Mouse (Mus musculus) liver, adult 2 months (tissue): ENCODE data around the gene Gm20604. TPM values are rescaled to one million over a fixed set of nuclear protein-coding genes. Genes with fewer than 3 reads are reported as not detected.

Source experiments
- DNase-seq: peaks from one replicate; pipeline ENCODE4 v3.0.0-alpha.2; 2011; ENCODE audit warnings: low read depth, low spot score; ENCODE audit errors: extremely low read depth
- H3K27ac ChIP-seq: fragments of 200-500 bp; replicated peaks from 2 replicates; pipeline ENCODE4 v1.5.1; 2012; ENCODE audit warnings: low read depth, mild to moderate bottlenecking, control low read depth, inconsistent platforms, low read length; ENCODE audit not compliant: insufficient read depth
- H3K27me3 ChIP-seq: fragments of 200-500 bp; 2 replicates; pipeline ENCODE4 v1.6.1; 2012; ENCODE audit warnings: mild to moderate bottlenecking, moderate library complexity, low read length, inconsistent platforms; ENCODE audit not compliant: control insufficient read depth, insufficient read depth
- H3K36me3 ChIP-seq: fragments of 200-500 bp; 2 replicates; pipeline ENCODE4 v1.6.1; 2012; ENCODE audit warnings: low read length, inconsistent platforms; ENCODE audit not compliant: control insufficient read depth, insufficient read depth
- H3K4me1 ChIP-seq: fragments of 200-500 bp; 2 replicates; pipeline ENCODE4 v1.6.1; 2011; ENCODE audit warnings: low read length; ENCODE audit not compliant: control insufficient read depth, insufficient read depth
- H3K4me3 ChIP-seq: fragments of 200-500 bp; 2 replicates; pipeline ENCODE4 v1.5.1; 2011; ENCODE audit warnings: low read depth, mild to moderate bottlenecking, control low read depth, low read length, moderate library complexity; ENCODE audit not compliant: insufficient read depth
- H3K79me2 ChIP-seq: fragments of 200-500 bp; 2 replicates; pipeline ENCODE4 v1.6.1; 2012; ENCODE audit warnings: inconsistent platforms, mild to moderate bottlenecking, low read length, moderate library complexity; ENCODE audit not compliant: control insufficient read depth, insufficient read depth
- H3K9ac ChIP-seq: fragments of 200-500 bp; 2 replicates; pipeline ENCODE4 v1.6.1; 2012; ENCODE audit warnings: low read depth, mild to moderate bottlenecking, control low read depth, inconsistent platforms, low read length
- CTCF ChIP-seq: fragments of 200-500 bp; IDR thresholded peaks from 2 replicates; pipeline ENCODE4 v1.5.1; 2011; ENCODE audit warnings: low read depth, low read length, control low read depth
- POLR2A ChIP-seq: fragments of 200-500 bp; IDR thresholded peaks from 2 replicates; pipeline ENCODE4 v1.6.1; 2011; ENCODE audit warnings: low read length, control low read depth; ENCODE audit not compliant: insufficient read depth; ENCODE audit errors: extremely low read depth
- WGBS: fragments of 180-500 bp; shearing (Covaris S2); methylation state at CpG from one replicate; pipeline ENCODE4 v1.1.7; 2018; 5-methylcytosine and 5-hydroxymethylcytosine counted together
- polyA plus RNA-seq: library from polyadenylated mRNA; depleted of rRNA; stranded (reverse); fragments of >200 nt; gene quantifications from 2 replicates; pipeline ENCODE4 v1.2.3, GENCODE M21; 2012
- total RNA-seq: library from RNA; depleted of rRNA; stranded (reverse); fragments of >200 nt; gene quantifications from 2 replicates; pipeline ENCODE4 v1.2.3, GENCODE M21; 2014

Gene Gm20604
- total and polyA plus RNA-seq, 2 experiments, result 0.94 to 1.8 TPM

DNA sequence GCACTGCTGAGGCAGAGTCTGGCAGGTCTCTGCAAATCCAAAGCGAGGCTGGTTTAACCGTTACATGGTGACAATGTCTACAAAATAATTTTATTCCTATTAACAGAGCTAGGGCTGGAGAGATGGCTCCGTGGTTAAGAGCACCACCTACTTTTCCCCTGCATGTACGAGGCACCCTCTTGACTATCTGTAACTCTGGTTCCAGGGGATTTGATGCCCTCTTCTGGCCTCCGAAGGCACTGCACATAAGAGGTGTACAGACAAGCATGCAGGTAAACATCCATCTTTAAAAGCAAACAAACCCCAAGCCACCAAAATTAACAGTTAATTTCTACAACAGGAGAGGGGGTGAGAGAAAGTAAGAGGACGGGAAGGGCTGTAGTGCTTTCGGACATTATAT, 2.2 kb downstream of the Gm20604 start:
- H3K27ac ChIP-seq, result no peak overlapping the region

DNA sequence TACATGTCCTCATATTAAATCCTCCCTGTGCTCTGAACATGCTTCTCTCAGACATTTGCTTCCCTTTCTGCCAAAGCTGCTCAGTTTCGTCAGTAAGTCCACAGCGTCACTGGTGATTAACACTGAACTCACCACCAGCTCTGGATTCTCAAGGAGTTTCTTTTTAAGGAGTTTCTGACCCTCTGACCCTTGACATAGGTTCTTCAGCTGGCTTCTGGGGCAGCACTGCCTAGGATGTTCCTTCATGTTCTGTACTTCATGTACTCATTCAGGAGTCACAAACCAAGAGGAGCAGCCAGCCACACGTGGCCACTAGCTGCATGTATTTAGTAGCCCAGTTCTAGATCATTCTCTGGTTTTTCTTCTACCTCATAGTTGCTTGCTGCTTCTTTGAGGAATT, 10.2 kb downstream of the Gm20604 start:
- Histone ChIP-seq H3K4me3 (no peak overlapping the region), H3K79me2 (peaks cover 7% of the 10 kb centered on the region; the same call in 1 of the 2 replicates), H3K4me1 (peaks cover 11% of the 10 kb centered on the region), H3K27ac (0 out of 2 replicates have a peak overlapping the region, but pooled peaks have one; percentile 29), H3K9ac (no peak overlapping the region), H3K27me3 (no peaks in the 10 kb centered on the region), H3K36me3 (peaks cover 3% of the 10 kb centered on the region)
- WGBS, result 83% methylated on average over 3 of the region's 3 CpGs
- no peak for DNase-seq
- TF ChIP-seq CTCF (no peak), POLR2A (no peak)

More for the DNA sequence above, 2.2 kb downstream of the Gm20604 start:
- Histone ChIP-seq H3K4me1 (peaks cover 10% of the 10 kb centered on the region; the same call in 1 of the 2 replicates), H3K27me3 (no peaks in the 10 kb centered on the region), H3K36me3 (no peaks in the 10 kb centered on the region), H3K79me2 (peaks cover 11% of the 10 kb centered on the region; the same call in 1 of the 2 replicates), H3K4me3 (no peak overlapping the region), H3K9ac (no peak overlapping the region)
- DNase-seq, result no peak
- 76% methylated on average over 7 of the region's 7 CpGs for WGBS
- TF ChIP-seq CTCF (peak; percentile 30; the same call in 1 of the 2 replicates), POLR2A (no peak)

DNA sequence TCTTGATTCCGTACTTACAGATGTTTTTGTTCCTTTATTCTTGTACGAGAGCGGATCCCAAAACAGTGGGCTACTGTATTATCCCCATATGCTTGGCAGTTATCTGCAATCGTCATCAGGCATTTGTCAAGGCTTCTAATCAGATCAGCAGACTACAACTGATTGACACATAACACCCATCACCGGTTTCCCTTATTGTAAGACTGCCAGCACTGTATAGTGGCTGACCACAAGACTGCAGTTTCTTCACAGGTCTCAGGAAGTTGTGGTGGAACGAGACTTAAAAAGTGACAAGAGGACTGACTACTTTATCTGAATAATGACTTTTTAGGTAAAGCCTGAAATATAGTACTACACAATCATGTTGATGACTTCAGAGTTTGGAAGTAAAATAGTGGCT, 13.6 kb downstream of the Gm20604 start:
- peaks cover 16% of the 10 kb centered on the region for H3K4me1 ChIP-seq
- no peak overlapping the region for H3K9ac ChIP-seq
- TF ChIP-seq POLR2A (no peak), CTCF (no peak)
- 65% methylated on average over 6 of the region's 6 CpGs for WGBS
- no peak for DNase-seq
- H3K79me2 ChIP-seq, result peaks cover 7% of the 10 kb centered on the region; the same call in 1 of the 2 replicates
- no peaks in the 10 kb centered on the region for H3K27me3 ChIP-seq
- H3K36me3 ChIP-seq, result peaks cover 3% of the 10 kb centered on the region
- H3K4me3 ChIP-seq, result no peak overlapping the region
- no peak overlapping the region for H3K27ac ChIP-seq

DNA sequence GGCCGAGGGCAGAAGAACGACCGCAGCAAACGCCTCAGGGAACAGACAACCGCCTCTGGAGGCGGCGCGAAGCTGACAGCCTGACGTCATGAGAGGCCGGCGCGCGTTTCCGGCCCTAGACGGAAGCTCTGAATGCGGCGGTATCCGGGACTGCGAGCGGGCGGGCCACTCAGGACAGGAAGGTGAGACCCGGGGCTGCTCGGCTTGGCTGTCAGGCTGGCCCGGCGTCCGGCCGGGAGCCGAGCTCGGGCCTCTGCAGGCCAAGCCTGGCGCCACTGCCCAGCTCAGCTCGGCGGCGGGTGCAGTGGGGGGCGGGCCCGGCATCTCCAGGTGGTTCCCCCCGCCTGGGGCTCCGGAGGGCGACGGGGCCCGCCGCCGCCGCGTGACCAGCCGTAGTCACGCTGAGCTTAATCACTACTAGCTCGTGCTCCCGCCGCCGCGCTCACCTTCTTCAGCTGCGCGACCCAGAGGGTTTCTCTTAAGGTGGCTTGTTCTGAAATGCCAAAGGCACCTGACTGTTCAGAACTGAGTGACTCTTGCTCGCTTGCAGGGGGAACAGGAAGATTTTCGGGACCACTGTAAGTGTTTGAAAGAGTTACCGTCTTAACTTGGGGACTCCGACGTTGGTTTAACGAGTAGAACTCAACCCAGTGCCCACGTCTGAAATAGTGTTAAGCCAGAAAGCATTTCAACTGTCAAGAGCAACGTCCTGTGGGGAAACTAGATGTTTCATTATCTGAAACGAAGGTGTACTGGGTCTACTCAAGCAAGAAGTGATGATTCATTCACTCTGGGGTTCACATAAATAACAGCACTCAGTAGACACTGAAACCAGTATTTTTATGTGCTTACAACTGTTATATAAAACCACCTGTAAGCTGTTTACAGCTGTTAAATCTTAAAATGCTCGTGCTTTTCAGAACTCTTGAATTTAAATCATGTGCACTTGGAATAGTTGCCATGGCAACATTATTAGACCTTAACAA, 14.6 kb downstream of the Gm20604 start, which contains the start of the genes Moap1 and Tmem251:
Gene Moap1 (minus strand): TSS at position 73 of the 986 bp plus-strand sequence.
Gene Tmem251 (plus strand): TSS at position 174 of the 986 bp plus-strand sequence.
- H3K27ac ChIP-seq, result peak within 1 kb of the TSS; percentile 82
- H3K79me2 ChIP-seq, result peaks cover 3% of the 10 kb centered on the region; the same call in 1 of the 2 replicates
- no peak for TF ChIP-seq CTCF
- peak; percentile 41; the same call in 1 of the 2 replicates for TF ChIP-seq POLR2A
- peaks cover 3% of the 10 kb centered on the region for H3K36me3 ChIP-seq
- peak within 1 kb of the TSS; percentile 94 for H3K9ac ChIP-seq
- peak; percentile 72 for DNase-seq
- H3K27me3 ChIP-seq, result no peaks in the 10 kb centered on the region
- peak within 1 kb of the TSS; percentile 96 for H3K4me3 ChIP-seq
- H3K4me1 ChIP-seq, result peaks cover 13% of the 10 kb centered on the region
- WGBS, result under 1% methylated on average over 63 of the region's 63 CpGs

DNA sequence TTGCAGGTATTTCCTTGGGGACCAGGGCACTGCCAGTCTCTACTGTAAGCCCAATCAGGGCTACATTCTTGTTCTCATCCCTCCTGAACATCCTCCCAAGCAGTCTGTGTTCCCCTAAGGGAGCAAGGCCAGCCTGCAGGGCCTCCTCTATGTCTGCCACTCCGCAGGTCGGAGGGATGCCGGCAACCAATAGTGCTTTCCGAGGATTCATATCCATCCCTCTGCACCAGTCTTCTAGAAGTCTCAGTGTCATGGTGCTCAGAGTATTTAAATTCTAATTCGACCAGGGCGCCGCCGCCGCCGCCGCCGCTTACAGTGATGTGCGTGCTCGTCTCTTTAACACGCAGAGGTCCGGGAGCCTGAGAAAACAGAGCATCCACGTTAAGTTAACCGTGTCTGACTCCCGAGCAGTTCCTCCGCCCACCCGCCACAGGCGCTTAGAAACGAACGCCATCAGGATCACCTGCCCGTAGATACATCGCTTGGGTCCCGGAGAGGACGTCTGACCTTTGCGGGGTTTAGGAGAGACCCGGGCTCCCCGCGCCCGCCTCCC, 15.4 kb downstream of the Gm20604 start:
- under 1% methylated on average over 33 of the region's 33 CpGs for WGBS
- Histone ChIP-seq H3K79me2 (peaks cover 3% of the 10 kb centered on the region; the same call in 1 of the 2 replicates), H3K4me1 (peaks cover 10% of the 10 kb centered on the region), H3K9ac (peak overlapping the region; percentile 89), H3K36me3 (peaks cover 3% of the 10 kb centered on the region), H3K27me3 (no peaks in the 10 kb centered on the region), H3K27ac (peak overlapping the region; percentile 77), H3K4me3 (peak overlapping the region; percentile 96)
- no peak for TF ChIP-seq POLR2A
- no peak for TF ChIP-seq CTCF
- DNase-seq, result no peak
